Mouse (Mus musculus): Measurements from ENCODE around the gene Hira. TPM values are rescaled to one million over a fixed set of nuclear protein-coding genes. Genes with fewer than 3 reads are reported as not detected.
"Not testable (repeated sequence)": the region's sequence is repeated elsewhere in the genome, so short reads cannot be mapped to it uniquely, and the experiment has no call there.

The Hira gene
- polyA plus RNA-seq, 1 experiment from 2014 or later = 14.6 TPM

DNA sequence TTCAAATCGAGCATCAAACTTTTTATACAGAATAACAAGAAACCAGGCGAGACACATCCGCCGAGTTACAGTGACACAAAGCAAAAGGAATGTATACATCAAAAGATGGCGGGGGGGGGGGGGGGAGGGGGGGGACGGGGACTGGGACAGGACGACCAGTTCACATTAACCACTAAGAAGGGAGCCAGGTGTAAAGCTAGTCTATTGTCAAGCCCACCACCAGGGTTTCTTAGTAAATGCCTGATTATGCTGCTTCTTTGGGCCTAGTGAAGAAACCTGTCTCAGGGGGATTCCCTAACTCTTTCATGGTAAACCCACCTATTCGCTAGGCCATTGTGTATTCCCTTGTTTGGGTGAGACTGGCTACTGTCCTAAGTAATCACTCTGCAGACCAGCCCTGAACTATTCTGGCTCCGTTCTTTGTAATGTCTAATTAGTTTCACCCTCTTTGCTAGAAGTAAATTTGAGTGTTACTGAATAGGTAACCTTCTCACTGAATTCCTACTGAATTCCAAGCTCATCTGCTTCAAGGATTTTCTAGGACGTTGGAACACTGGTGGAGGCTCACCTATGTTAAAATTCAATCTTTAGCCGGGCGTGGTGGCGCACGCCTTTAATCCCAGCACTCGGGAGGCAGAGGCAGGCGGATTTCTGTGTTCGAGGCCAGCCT lies 27.2 kb upstream of the Hira start:
- H3K4me1 ChIP-seq (ENCODE audit: control insufficient read depth, insufficient read depth, low read length); H3K4me2 ChIP-seq (replicated peaks; ENCODE audit: low read depth, low read length); H3K9me3 ChIP-seq (ENCODE audit: control insufficient read depth, low read length); H3K27me3 ChIP-seq (ENCODE audit: control insufficient read depth, insufficient read depth, low read length); H3K36me3 ChIP-seq (ENCODE audit: control insufficient read depth, insufficient read depth, low read length); H3K4me3 ChIP-seq (ENCODE audit: low read length); ATAC-seq (ENCODE audit: low FRiP score, low TSS enrichment); H3K9ac ChIP-seq (ENCODE audit: low read depth, low read length); H3K27ac ChIP-seq (ENCODE audit: low read depth, low read length): not testable (repeated sequence)
- 88% methylated on average over 16 of the region's 17 CpGs for WGBS

DNA sequence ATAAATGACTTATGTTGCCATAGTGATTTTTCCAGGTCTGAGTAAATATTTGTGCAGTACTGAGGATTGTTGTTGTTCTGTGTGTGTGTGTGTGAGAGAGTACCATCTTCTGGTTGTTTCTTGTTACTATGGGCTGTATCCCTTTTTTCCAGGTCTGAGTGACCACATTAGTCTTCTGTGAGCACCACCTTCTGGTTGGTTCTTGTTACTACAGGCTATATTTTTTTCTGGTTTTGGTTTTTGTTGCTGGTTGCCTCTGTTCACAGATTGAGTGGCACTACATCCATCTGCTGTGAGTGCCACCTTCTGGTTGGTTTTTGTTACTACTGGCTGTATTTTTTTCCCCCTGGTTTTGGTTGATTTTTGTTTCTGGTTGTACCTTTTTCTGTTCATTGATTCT lies 18.3 kb upstream of the Hira start:
- Histone ChIP-seq H3K4me3 (ENCODE audit: low read length) (no peak overlapping the region), H3K27me3 (ENCODE audit: control insufficient read depth, insufficient read depth, low read length) (no peaks in the 10 kb centered on the region), H3K27ac (ENCODE audit: low read depth, low read length) (no peak overlapping the region), H3K4me2 (replicated peaks; ENCODE audit: low read depth, low read length) (no peak overlapping the region), H3K9ac (ENCODE audit: low read depth, low read length) (no peak overlapping the region), H3K36me3 (ENCODE audit: control insufficient read depth, insufficient read depth, low read length) (no peaks in the 10 kb centered on the region), H3K9me3 (ENCODE audit: control insufficient read depth, low read length) (peaks cover 3% of the 10 kb centered on the region; the same call in 1 of the 2 replicates), H3K4me1 (ENCODE audit: control insufficient read depth, insufficient read depth, low read length) (no peaks in the 10 kb centered on the region)
- ATAC-seq (ENCODE audit: low FRiP score, low TSS enrichment) = no peak

- Histone ChIP-seq H3K36me3 (ENCODE audit: control insufficient read depth, insufficient read depth, low read length) (no peaks in the 10 kb centered on the region), H3K27ac (ENCODE audit: low read depth, low read length) (no peak overlapping the region), H3K9me3 (ENCODE audit: control insufficient read depth, low read length) (peaks cover 3% of the 10 kb centered on the region; the same call in 1 of the 2 replicates), H3K4me1 (ENCODE audit: control insufficient read depth, insufficient read depth, low read length) (no peaks in the 10 kb centered on the region), H3K9ac (ENCODE audit: low read depth, low read length) (no peak overlapping the region), H3K4me3 (ENCODE audit: low read length) (no peak overlapping the region), H3K27me3 (ENCODE audit: control insufficient read depth, insufficient read depth, low read length) (no peaks in the 10 kb centered on the region), H3K4me2 (replicated peaks; ENCODE audit: low read depth, low read length) (no peak overlapping the region)
- 68% methylated on average over 1 of the region's 1 CpGs for WGBS
- ATAC-seq (ENCODE audit: low FRiP score, low TSS enrichment) = no peak
Observed at GRCm38 (mm10) chr16:18860186-18860585, 16.7 kb upstream of the Hira start.

DNA sequence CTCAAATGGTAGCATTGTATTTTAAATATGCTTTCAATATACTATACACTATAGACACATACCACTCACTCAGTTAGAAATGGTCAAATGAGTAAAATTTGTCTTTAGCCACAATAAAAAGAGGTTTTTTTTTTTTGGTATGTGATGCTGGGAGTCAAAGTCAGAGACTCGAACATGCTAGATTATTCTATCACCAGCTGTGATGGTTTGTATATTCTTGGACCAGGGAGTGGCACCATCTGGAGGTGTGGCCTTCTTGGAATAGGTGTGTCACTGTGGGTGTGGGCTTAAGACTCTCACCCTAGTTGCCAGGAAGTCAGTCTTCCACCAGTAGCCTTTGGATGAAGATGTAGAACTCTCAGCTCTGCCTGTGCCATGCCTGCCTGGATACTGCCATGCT lies 6.3 kb upstream of the Hira start:
- not testable (repeated sequence) for H3K4me1 ChIP-seq (ENCODE audit: control insufficient read depth, insufficient read depth, low read length); H3K9me3 ChIP-seq (ENCODE audit: control insufficient read depth, low read length); H3K27me3 ChIP-seq (ENCODE audit: control insufficient read depth, insufficient read depth, low read length); H3K4me2 ChIP-seq (replicated peaks; ENCODE audit: low read depth, low read length); H3K27ac ChIP-seq (ENCODE audit: low read depth, low read length); H3K4me3 ChIP-seq (ENCODE audit: low read length); ATAC-seq (ENCODE audit: low FRiP score, low TSS enrichment); H3K9ac ChIP-seq (ENCODE audit: low read depth, low read length)
- WGBS = 92% methylated on average over 1 of the region's 1 CpGs
- H3K36me3 ChIP-seq (ENCODE audit: control insufficient read depth, insufficient read depth, low read length) = peaks cover 31% of the 10 kb centered on the region

- H3K4me3 ChIP-seq (ENCODE audit: low read length) = peak overlapping the region; percentile 89
- peaks cover 5% of the 10 kb centered on the region; the same call in 1 of the 2 replicates for H3K4me1 ChIP-seq (ENCODE audit: control insufficient read depth, insufficient read depth, low read length)
- H3K36me3 ChIP-seq (ENCODE audit: control insufficient read depth, insufficient read depth, low read length) = peaks cover 32% of the 10 kb centered on the region
- peak overlapping the region; percentile 95 for H3K27ac ChIP-seq (ENCODE audit: low read depth, low read length)
- 1% methylated on average over 17 of the region's 17 CpGs for WGBS
- peak overlapping the region; percentile 78 for H3K9ac ChIP-seq (ENCODE audit: low read depth, low read length)
- no peaks in the 10 kb centered on the region for H3K9me3 ChIP-seq (ENCODE audit: control insufficient read depth, low read length)
- no peak for ATAC-seq (ENCODE audit: low FRiP score, low TSS enrichment)
- H3K27me3 ChIP-seq (ENCODE audit: control insufficient read depth, insufficient read depth, low read length) = no peaks in the 10 kb centered on the region
- peak overlapping the region; percentile 85 for H3K4me2 ChIP-seq (replicated peaks; ENCODE audit: low read depth, low read length)
Observed at GRCm38 (mm10) chr16:18876091-18876441, 771 bp upstream of the Hira start.

DNA sequence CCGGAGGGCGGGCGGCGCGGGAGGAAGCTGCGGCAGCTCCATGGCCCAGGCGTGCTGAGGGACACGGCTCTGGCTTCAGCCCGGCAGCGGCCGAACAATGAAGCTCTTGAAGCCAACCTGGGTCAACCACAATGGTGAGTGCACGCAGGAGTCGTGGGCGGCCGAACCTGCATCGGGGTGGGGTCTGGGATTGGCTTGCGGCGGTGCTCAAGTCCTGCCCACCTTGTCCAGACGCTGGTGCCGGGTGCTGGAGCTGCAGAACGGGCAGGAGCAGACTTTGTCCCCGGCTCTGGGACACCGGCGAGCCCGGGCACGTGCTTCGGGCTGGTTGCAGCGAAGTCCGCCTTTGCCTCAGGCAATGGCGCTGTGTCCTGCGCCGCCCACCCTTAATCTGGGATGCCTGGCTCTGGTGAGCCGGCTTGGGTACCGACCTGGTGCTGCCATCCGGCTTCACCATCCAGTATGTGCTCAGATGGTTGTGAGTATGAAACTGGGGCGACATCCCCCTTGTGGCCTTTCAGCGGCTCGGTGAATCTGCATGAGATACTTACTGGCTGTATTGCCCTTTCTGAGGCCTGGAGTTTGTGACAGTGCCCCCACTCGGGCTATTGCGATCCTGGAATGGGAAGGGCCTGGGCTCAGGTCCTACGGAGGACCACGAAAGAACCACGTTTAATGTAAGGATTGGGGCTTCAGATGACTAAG lies 701 bp downstream of the Hira start:
- H3K36me3 ChIP-seq (ENCODE audit: control insufficient read depth, insufficient read depth, low read length) = peaks cover 18% of the 10 kb centered on the region
- H3K9ac ChIP-seq (ENCODE audit: low read depth, low read length) = peak overlapping the region; percentile 78
- peak; percentile 26 for ATAC-seq (ENCODE audit: low FRiP score, low TSS enrichment)
- under 1% methylated on average over 40 of the region's 43 CpGs for WGBS
- peak overlapping the region; percentile 89 for H3K4me3 ChIP-seq (ENCODE audit: low read length)
- H3K4me1 ChIP-seq (ENCODE audit: control insufficient read depth, insufficient read depth, low read length) = peaks cover 5% of the 10 kb centered on the region; the same call in 1 of the 2 replicates
- H3K9me3 ChIP-seq (ENCODE audit: control insufficient read depth, low read length) = no peaks in the 10 kb centered on the region
- no peaks in the 10 kb centered on the region for H3K27me3 ChIP-seq (ENCODE audit: control insufficient read depth, insufficient read depth, low read length)
- H3K27ac ChIP-seq (ENCODE audit: low read depth, low read length) = peak overlapping the region; percentile 95
- H3K4me2 ChIP-seq (replicated peaks; ENCODE audit: low read depth, low read length) = peak overlapping the region; percentile 85

DNA sequence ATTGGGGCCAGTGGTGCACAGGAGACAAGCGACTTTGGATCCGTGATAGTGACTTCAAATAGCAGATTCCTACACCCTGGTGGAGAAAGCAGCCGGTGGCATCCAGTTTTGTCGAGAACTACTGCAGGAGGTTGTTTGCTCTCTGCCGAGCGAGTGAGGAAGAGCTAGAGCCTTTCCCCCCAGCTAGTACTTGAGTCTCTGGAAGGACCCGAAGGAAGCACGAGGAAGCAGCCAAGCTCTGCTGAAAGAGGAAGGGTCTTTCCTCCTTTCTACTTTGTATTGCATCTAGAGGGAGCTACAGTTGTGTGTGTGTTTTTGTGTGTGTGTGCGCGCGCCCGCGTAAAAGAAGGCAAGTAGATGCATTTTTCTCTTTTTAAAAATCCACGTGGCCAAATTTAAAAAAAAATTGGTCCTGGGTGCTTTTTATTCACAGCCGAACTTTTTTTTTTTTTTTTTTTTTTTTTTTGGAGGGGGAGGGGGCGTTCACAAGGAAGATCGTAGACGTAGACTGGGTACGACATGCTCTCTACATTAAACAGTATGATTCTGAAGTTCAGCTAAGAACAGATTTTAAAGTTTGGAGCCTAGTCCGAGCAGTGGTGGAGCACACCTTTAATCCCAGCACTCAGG lies 1.4 kb downstream of the Hira start:
- Histone ChIP-seq H3K9me3 (ENCODE audit: control insufficient read depth, low read length) (no peaks in the 10 kb centered on the region), H3K9ac (ENCODE audit: low read depth, low read length) (peak overlapping the region; percentile 78), H3K4me2 (replicated peaks; ENCODE audit: low read depth, low read length) (peak overlapping the region; percentile 85), H3K27me3 (ENCODE audit: control insufficient read depth, insufficient read depth, low read length) (no peaks in the 10 kb centered on the region), H3K4me1 (ENCODE audit: control insufficient read depth, insufficient read depth, low read length) (peaks cover 5% of the 10 kb centered on the region; the same call in 1 of the 2 replicates), H3K36me3 (ENCODE audit: control insufficient read depth, insufficient read depth, low read length) (peaks cover 11% of the 10 kb centered on the region), H3K27ac (ENCODE audit: low read depth, low read length) (peak overlapping the region; percentile 95), H3K4me3 (ENCODE audit: low read length) (peak overlapping the region; percentile 89)
- ATAC-seq (ENCODE audit: low FRiP score, low TSS enrichment) = no peak
- WGBS = 29% methylated on average over 20 of the region's 20 CpGs

GRCm38 (mm10) chr16:18884044-18884443 lies 7.2 kb downstream of the Hira start:
- Histone ChIP-seq H3K27me3 (ENCODE audit: control insufficient read depth, insufficient read depth, low read length) (no peaks in the 10 kb centered on the region), H3K4me1 (ENCODE audit: control insufficient read depth, insufficient read depth, low read length) (peaks cover 5% of the 10 kb centered on the region; the same call in 1 of the 2 replicates), H3K27ac (ENCODE audit: low read depth, low read length) (no peak overlapping the region), H3K4me3 (ENCODE audit: low read length) (no peak overlapping the region), H3K36me3 (ENCODE audit: control insufficient read depth, insufficient read depth, low read length) (peaks cover 3% of the 10 kb centered on the region; the same call in 1 of the 2 replicates), H3K4me2 (replicated peaks; ENCODE audit: low read depth, low read length) (no peak overlapping the region), H3K9ac (ENCODE audit: low read depth, low read length) (no peak overlapping the region), H3K9me3 (ENCODE audit: control insufficient read depth, low read length) (no peaks in the 10 kb centered on the region)
- no peak for ATAC-seq (ENCODE audit: low FRiP score, low TSS enrichment)

- Histone ChIP-seq H3K27ac (ENCODE audit: low read depth, low read length) (no peak overlapping the region), H3K9me3 (ENCODE audit: control insufficient read depth, low read length) (no peaks in the 10 kb centered on the region), H3K36me3 (ENCODE audit: control insufficient read depth, insufficient read depth, low read length) (peaks cover 31% of the 10 kb centered on the region), H3K4me1 (ENCODE audit: control insufficient read depth, insufficient read depth, low read length) (no peaks in the 10 kb centered on the region), H3K4me2 (replicated peaks; ENCODE audit: low read depth, low read length) (no peak overlapping the region), H3K27me3 (ENCODE audit: control insufficient read depth, insufficient read depth, low read length) (no peaks in the 10 kb centered on the region), H3K4me3 (ENCODE audit: low read length) (no peak overlapping the region), H3K9ac (ENCODE audit: low read depth, low read length) (no peak overlapping the region)
- ATAC-seq (ENCODE audit: low FRiP score, low TSS enrichment) = no peak
- 68% methylated on average over 4 of the region's 4 CpGs for WGBS
Observed at GRCm38 (mm10) chr16:18893840-18894372, 17.1 kb downstream of the Hira start.
